Mouse (Mus musculus) adrenal gland, adult 8-10 months (tissue): Measurements from ENCODE around the gene Tedc2. TPM values are rescaled to one million over a fixed set of nuclear protein-coding genes. Genes with fewer than 3 reads are reported as not detected.

ENCODE experiments used
- DNase-seq: peaks from one replicate; pipeline ENCODE4 v3.0.0; 2022
- total RNA-seq, 4 experiments: library from RNA; stranded (reverse); gene quantifications; 2 replicates each; pipeline ENCODE4 v1.2.4; 2022

The Tedc2 gene
- total RNA-seq, 4 experiments from 2014 or later = 6.1 to 9.8 (median 7.6) TPM

GRCm38 (mm10) chr17:24212441-24213018 is 8.1 kb downstream of the Tedc2 start:
- no peak for DNase-seq

- DNase-seq = peak; percentile 52
Measured at GRCm38 (mm10) chr17:24211631-24212440, 8.8 kb downstream of the Tedc2 start.

GRCm38 (mm10) chr17:24210591-24210990 is 10.1 kb downstream of the Tedc2 start:
- no peak for DNase-seq

DNA sequence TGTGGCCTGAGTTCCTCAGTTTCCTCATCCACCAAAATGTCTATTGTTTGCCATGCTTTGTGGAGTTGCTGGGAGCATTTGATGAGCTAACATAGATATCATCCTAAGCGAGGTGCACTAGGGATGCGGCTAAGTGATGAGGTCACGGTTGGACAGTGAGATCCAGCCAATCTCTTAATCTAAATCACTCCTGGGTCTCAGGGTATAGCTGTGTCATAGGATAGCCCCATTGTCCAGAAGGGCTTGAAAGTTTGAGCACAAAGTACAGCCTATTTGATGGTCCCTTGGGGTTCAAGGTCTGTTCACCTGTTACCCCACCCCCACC is 10.8 kb downstream of the Tedc2 start:
- no peak for DNase-seq

DNA sequence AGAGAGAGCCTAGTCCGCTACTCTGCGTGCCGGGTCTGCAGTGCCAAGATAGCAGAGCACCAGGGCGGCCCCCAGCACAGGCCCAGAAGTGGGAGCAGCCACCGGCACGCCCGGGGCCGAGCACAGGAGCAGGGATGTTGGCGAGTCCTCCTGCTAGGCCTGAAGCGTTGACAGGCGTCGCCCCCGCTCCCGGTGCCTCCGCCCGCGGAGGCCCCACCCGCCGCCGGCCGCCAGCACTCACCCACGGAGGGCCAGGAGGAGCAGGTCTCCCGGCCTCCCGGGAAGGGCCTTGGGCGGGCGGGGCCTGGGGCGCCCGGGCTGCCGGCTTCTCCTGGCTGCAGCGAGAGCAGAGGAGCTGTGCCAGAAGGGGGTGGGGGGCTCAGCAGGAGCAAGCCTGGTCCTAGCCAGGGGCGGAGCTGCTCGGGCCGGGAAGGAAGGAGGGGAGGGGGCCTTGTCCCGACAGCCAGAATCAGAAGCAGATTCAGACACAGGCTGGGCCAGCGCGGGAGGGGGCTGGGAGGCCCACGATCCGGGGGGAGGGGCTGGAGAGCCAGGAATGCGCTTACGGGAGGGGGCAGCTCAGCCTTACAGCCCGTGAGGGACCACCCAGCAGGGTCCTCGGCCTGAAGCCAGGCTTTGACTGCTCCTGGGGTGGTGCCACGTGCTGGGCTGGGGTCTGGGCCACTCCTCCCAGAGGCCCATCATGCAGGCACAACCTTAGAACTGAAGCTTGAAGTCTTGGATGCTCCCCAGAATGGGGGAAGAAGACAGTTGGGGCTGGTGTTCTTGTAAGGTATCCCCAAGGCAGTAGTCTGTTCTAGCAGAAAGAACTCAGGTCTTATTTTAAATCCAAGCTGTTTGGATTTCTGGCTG is 11.4 kb downstream of the Tedc2 start, which contains the start of gene Ntn3:
Ntn3 (minus strand) TSS at position 489 of the 873 bp plus-strand sequence.
- DNase-seq = peak; percentile 35

DNA sequence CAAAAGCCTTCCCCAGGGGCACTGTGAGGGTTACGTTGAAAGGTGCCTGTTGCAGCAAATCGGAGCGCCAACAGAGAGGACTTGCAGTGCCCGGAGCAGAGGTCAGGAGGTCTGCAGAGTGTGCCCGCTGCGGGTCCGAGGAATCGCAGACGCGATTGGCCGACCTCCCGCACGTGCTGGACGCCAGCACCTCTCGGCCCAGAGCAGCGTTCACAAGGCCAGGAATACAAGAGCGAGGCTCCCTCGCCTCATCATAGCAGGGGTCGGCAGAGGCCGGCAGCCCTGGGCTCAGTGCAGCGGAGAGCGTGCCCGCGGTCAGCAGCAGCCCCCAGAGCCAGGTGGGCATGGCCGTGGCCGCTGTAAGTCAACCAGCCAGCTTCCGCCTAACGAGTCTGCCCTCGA is 12.0 kb downstream of the Tedc2 start:
- DNase-seq = no peak

- DNase-seq = no peak
Measured at GRCm38 (mm10) chr17:24207768-24208640, 12.6 kb downstream of the Tedc2 start.

DNA sequence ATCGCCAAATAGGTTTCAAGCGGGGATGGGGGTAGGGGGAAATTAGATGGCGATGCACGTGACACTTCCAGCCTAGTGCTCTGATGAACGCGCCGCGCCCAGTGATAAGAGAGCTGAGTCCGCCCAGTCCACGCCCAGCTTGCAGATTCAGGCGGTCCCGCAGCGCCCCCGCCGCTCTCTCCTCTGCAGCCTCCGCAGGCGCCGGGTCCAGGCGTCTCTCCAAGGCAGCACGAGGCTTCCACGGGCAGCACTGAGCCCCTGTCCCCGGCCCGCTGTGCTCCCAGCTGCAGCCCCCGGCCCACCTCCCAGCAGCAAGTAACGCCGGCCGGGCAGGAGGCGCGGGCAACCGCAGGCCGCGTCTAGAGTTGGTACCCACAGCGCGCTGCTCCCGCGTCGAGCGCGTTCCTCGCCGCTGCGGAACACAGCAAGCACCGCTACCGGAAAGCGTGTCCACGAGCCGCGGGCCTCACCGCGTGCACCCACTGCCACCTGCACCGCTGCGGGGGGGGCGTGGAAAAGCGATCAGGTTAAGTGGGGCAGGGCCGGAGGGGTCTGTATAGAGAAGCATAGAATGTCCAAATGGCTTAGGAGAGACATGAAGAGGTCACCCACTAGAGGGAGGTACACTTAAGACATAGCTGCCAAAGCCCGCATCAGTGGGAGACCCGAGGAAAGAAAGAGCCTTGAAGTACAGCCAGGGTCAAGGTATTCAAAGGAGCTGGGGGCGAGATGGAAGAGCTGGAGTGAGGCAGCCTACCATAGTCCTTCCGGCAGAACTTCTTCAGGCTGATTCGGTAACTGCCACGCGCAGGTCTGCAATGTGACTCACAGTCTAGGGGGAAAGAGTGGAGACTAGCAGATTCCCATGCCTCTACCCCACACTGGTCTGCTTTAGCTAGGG is 13.9 kb downstream of the Tedc2 start:
- DNase-seq = peak; percentile 41

- DNase-seq = no peak
Measured at GRCm38 (mm10) chr17:24205908-24206361, 14.7 kb downstream of the Tedc2 start.

DNA sequence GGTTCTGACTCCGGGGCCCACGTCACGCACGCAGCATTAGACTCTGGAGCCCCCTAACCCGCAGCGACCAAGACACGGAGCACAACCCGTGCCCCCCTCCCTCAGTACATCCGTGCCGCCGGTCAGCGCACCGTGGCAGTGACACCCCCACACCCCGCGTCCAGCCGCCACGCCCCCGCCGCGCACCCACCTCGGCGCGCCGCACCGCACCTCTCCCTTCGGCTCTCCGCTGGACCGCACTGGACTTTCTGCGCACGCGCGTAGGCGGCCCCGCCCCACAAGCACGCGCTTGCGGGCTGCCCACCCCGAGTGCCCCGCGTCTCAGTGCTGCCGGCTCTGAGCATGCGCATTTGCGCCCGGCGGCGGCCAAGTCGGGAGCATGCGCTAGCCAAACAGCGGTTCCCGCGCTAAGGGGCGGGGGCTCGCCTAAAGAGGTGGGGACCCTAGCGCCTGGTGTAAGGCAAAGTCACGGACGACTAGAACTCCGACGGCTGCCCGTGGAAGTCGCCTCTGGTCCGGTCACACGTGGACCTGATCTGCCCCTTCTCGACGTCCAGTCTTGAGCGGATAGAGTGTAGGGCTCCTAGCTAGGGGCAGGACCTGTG is 15.3 kb downstream of the Tedc2 start, which contains the start of gene Tbc1d24:
Tbc1d24 (minus strand) TSS at position 279 of the 605 bp plus-strand sequence.
- DNase-seq = peak; percentile 92

DNA sequence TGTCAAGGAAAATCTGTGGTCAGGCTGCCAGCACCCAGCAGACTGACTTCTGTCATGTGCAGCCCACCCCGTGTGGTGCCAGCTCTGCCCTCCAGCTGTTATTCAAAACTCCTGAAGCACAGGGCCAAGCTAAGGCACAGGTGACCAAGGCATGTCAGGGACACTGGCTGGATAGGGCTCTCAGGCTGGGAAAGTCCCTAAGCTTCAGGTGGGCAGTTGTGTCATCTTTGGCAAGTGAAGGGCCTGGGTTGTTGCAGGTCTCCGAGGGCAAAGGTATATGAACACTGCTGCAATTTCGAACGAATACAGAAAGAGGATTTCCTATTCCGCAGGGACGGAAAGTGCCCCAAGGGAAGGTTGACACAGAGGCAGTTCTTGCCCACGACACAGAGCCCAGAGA is 15.8 kb downstream of the Tedc2 start:
- DNase-seq = no peak

- DNase-seq = no peak
Measured at GRCm38 (mm10) chr17:24203611-24204534, 16.8 kb downstream of the Tedc2 start.

GRCm38 (mm10) chr17:24203068-24203467 is 17.6 kb downstream of the Tedc2 start:
- no peak for DNase-seq

DNA sequence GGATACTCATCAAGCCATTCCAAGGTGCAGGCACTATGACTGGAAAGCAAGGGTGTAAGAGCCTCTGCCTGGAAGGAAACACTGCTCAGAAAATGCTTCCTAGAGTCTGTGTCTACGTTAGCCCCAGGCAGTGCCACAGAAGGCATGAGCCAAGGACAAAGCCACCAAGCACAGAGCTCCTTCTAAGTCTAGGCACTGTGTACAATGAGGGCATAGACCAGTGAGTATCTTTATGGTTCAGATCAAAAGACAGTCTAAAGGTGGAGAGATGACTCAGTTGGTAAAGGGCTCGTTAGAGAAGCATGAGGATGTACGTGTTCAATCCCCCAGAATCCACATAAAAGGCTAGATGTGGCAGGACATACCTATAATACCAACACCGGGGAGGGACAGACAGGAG is 19.6 kb downstream of the Tedc2 start:
- DNase-seq = no peak

DNA sequence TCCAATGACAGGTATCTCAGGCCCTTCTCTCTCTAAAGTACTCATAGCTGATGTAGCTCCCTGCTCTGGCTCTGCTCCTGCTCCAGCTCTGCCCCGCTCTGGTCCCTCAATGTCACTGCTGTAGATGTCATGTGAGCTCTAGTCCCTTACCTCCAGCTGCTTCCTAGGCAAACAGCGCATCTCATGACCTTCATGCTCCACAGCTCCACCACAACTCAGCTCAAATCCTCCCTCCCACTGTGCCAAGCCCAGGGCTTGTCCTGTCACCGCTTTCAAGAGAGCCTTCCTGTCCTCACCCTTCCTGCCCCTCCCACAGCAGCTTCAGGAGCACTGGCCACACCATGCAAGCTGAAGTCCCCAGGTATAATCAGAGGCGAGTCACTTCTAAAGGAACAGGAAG is 20.9 kb downstream of the Tedc2 start:
- no peak for DNase-seq

DNA sequence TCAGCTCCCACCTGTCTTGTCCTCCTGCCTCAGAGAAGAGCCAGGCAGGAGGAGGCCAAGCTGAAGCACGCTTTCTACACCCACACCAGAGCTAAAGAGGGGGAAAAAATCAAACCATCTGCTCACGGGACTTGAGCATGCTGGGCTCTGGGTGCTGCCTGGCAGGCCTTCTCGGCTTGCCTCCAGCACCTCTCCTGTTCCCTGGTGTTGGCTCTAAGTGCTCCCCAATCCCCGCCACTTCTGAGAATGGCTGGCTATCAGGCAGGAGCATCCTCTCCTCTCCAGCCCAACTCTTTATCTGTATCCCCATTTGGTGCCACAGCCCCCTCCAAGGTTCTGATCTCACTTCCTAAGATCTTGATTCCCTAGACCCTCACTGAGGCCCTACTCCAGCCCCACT is 21.4 kb downstream of the Tedc2 start:
- no peak for DNase-seq

DNA sequence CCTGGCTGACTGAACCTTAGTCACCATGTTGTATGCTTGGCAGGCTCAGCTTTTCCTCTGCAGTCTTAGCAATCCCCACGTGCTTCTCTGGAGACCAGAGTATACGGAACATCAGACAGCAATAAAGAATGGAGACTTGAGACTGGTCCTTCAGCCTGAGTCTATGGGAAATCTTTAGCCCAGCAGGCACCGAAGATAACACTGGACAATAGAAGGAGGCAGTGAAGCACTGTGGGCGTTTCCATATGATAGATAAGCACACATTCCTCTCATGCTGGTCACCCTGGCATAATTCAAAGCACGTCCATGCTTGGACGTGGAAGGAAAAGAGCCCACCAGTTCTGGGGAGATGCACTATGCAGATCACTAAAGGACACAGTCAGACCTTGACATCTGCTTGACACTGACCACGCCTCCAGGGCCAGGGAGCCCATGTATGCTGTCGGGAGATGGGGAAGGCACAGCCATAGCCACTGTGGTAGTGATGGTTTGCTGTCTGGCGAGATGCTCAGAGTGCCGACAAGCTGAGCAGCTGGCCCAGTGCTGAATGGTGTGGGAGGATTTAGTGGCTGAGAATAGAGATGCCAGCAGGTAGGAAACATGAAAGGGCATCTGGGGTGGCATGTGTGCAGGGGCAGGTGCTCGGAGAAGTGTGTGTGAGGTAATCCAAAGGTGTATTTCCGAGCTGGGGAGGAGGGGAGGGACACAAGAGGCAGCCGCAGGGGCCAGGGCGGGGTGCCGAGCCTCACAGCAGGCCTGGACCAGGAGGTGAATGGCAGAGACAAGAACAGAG is 23.4 kb downstream of the Tedc2 start:
- DNase-seq = no peak

GRCm38 (mm10) chr17:24195349-24195748 is 25.3 kb downstream of the Tedc2 start:
- DNase-seq = no peak
